Mouse (Mus musculus) cortical plate, adult 2 months (tissue): ENCODE data around the gene Pigw.
"Not testable (repeated sequence)": the region's sequence is repeated elsewhere in the genome, so short reads cannot be mapped to it uniquely, and the experiment has no call there.

Experiments used
- CTCF ChIP-seq: fragments of 200-500 bp; IDR thresholded peaks from 2 replicates; pipeline ENCODE4 v1.5.1; 2011; ENCODE audit warnings: mild to moderate bottlenecking, control low read depth, low read length; ENCODE audit not compliant: insufficient read depth; ENCODE audit errors: extremely low read depth
- POLR2A ChIP-seq: fragments of 200-500 bp; IDR thresholded peaks from 2 replicates; pipeline ENCODE4 v1.6.1; 2011; ENCODE audit warnings: mild to moderate bottlenecking, low read length, control low read depth; ENCODE audit not compliant: insufficient read depth; ENCODE audit errors: extremely low read depth

DNA sequence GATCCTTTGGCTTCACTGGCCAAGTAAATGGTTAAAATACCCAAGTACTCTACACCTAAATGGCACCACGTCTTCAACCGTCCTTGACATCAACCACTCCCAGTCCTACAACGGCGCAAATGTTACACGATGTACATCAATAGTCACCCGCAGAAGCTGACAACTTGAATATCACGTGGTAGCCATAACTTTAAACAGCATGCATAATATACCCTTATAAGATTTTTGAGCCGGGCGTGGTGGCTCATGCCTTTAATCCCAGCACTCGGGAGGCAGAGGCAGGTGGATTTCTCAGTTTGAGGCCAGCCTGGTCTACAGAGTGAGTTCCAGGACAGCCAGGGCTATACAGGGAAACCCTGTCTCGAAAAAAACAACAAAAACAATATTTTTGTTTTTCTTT, 50.6 kb downstream of the Pigw start:
- TF ChIP-seq CTCF, POLR2A: not testable (repeated sequence)
